Mouse (Mus musculus) MEL (cell line): ENCODE data around the gene Jmjd1c. TPM values are rescaled to one million over a fixed set of nuclear protein-coding genes. Genes with fewer than 3 reads are reported as not detected.

Source experiments
- DNase-seq: peaks from one replicate; pipeline ENCODE4 v3.0.0; 2011; ENCODE audit warnings: low read depth, low spot score
- H3K27ac ChIP-seq: 2 replicates; pipeline ENCODE4 v1.5.1; 2012; ENCODE audit warnings: low read depth, mild to moderate bottlenecking, control low read depth, low read length, moderate library complexity; ENCODE audit not compliant: control insufficient read depth
- H3K27me3 ChIP-seq, 2 experiments: fragments of 150-350 bp in 1 of 2; sonication (generic) in 1 of 2; 2 replicates each; pipeline ENCODE4 v1.6.1; 2012; ENCODE audit warnings: low read length in 2 of 2, mild to moderate bottlenecking in 2 of 2, improper control_type of control experiment in 1 of 2, moderate library complexity in 1 of 2; ENCODE audit not compliant: insufficient read depth in 2 of 2, control insufficient read depth in 1 of 2
- H3K36me3 ChIP-seq, 2 experiments: 2 replicates each; pipeline ENCODE4 v1.6.1; 2012 to 2014; ENCODE audit warnings: low read length in 2 of 2, improper control_type of control experiment in 1 of 2, inconsistent platforms in 1 of 2, mild to moderate bottlenecking in 1 of 2; ENCODE audit not compliant: insufficient read depth in 2 of 2, control insufficient read depth in 1 of 2
- H3K4me1 ChIP-seq, 2 experiments: fragments of 150-350 bp in 1 of 2; sonication (generic) in 1 of 2; 2 replicates each; pipeline ENCODE4 v1.6.1; 2012; ENCODE audit warnings: low read length in 2 of 2, improper control_type of control experiment in 1 of 2, mild to moderate bottlenecking in 1 of 2; ENCODE audit not compliant: insufficient read depth in 2 of 2, control insufficient read depth in 1 of 2
- H3K4me3 ChIP-seq, 2 experiments: fragments of 150-350 bp in 1 of 2; sonication (generic) in 1 of 2; 2 replicates each; pipeline ENCODE4 v1.5.1; 2012; ENCODE audit warnings: low read depth in 2 of 2, low read length in 2 of 2, mild to moderate bottlenecking in 2 of 2, moderate library complexity in 2 of 2, control low read depth in 1 of 2, improper control_type of control experiment in 1 of 2; ENCODE audit not compliant: control insufficient read depth in 1 of 2, insufficient read depth in 1 of 2
- H3K79me2 ChIP-seq: 2 replicates; pipeline ENCODE4 v1.6.1; 2012; ENCODE audit warnings: mild to moderate bottlenecking, low read length, moderate library complexity; ENCODE audit not compliant: control insufficient read depth, poor library complexity, insufficient read depth
- H3K9ac ChIP-seq: 2 replicates; pipeline ENCODE4 v1.6.1; 2012; ENCODE audit warnings: low read depth, mild to moderate bottlenecking, control low read depth, low read length, moderate library complexity; ENCODE audit not compliant: control insufficient read depth, poor library complexity, severe bottlenecking
- H3K9me3 ChIP-seq: fragments of 150-350 bp; sonication (generic); replicated peaks from 2 replicates; pipeline ENCODE4 v1.6.1; 2012; ENCODE audit warnings: mild to moderate bottlenecking, low read length, improper control_type of control experiment, moderate library complexity; ENCODE audit not compliant: insufficient read depth
- BHLHE40 ChIP-seq: IDR thresholded peaks from 2 replicates; pipeline ENCODE4 v1.6.1; 2012; ENCODE audit warnings: low read depth, mild to moderate bottlenecking, inconsistent platforms, low read length, improper control_type of control experiment, borderline replicate concordance
- CHD1 ChIP-seq: IDR thresholded peaks from 2 replicates; pipeline ENCODE4 v1.6.1; 2012; ENCODE audit warnings: low read depth, mild to moderate bottlenecking, inconsistent platforms, low read length, improper control_type of control experiment
- CTCF ChIP-seq, 3 experiments: IDR thresholded peaks in 2 of 3; conservative IDR thresholded peaks in 1 of 3; 2 replicates each; pipeline ENCODE4 v1.5.1; 2011 to 2012; ENCODE audit warnings: low read length in 3 of 3, low read depth in 2 of 3, mild to moderate bottlenecking in 2 of 3, improper control_type of control experiment in 1 of 3, inconsistent platforms in 1 of 3, mixed read lengths in 1 of 3, moderate library complexity in 1 of 3; ENCODE audit not compliant: control insufficient read depth in 1 of 3, insufficient read depth in 1 of 3, poor library complexity in 1 of 3, severe bottlenecking in 1 of 3
- ELF1 ChIP-seq: IDR thresholded peaks from 2 replicates; pipeline ENCODE4 v1.6.1; 2014; ENCODE audit warnings: low read depth, mild to moderate bottlenecking, inconsistent platforms, low read length, improper control_type of control experiment, moderate library complexity
- GABPA ChIP-seq: IDR thresholded peaks from 2 replicates; pipeline ENCODE4 v1.6.1; 2012; ENCODE audit warnings: low read depth, mild to moderate bottlenecking, inconsistent platforms, low read length, improper control_type of control experiment, moderate library complexity
- GATA1 ChIP-seq: IDR thresholded peaks from 2 replicates; pipeline ENCODE4 v1.6.1; 2011; ENCODE audit warnings: low read depth, low read length, improper control_type of control experiment
- HCFC1 ChIP-seq: IDR thresholded peaks from 2 replicates; pipeline ENCODE4 v1.6.1; 2012; ENCODE audit warnings: low read depth, mild to moderate bottlenecking, inconsistent platforms, low read length, improper control_type of control experiment, moderate library complexity
- JUND ChIP-seq: IDR thresholded peaks from 2 replicates; pipeline ENCODE4 v1.6.1; 2011; ENCODE audit warnings: low read depth, mild to moderate bottlenecking, improper control_type of control experiment, low read length
- MAZ ChIP-seq: IDR thresholded peaks from 2 replicates; pipeline ENCODE4 v1.6.1; 2012; ENCODE audit warnings: low read depth, mild to moderate bottlenecking, inconsistent platforms, low read length, improper control_type of control experiment
- MEF2A ChIP-seq: IDR thresholded peaks from 2 replicates; pipeline ENCODE4 v1.6.1; 2014; ENCODE audit warnings: low read depth, mild to moderate bottlenecking, inconsistent platforms, low read length, improper control_type of control experiment; ENCODE audit not compliant: poor library complexity, insufficient replicate concordance, severe bottlenecking; ENCODE audit errors: extremely low read depth
- MXI1 ChIP-seq: IDR thresholded peaks from 2 replicates; pipeline ENCODE4 v1.6.1; 2011; ENCODE audit warnings: mild to moderate bottlenecking, low read depth, low read length, improper control_type of control experiment
- MYB ChIP-seq: IDR thresholded peaks from 2 replicates; pipeline ENCODE4 v1.6.1; 2011; ENCODE audit warnings: mild to moderate bottlenecking, low read depth, low read length, improper control_type of control experiment
- MYC ChIP-seq: IDR thresholded peaks from 2 replicates; pipeline ENCODE4 v1.6.1; 2011; ENCODE audit warnings: low read depth, mild to moderate bottlenecking, low read length, improper control_type of control experiment, moderate library complexity
- RAD21 ChIP-seq: IDR thresholded peaks from 2 replicates; pipeline ENCODE4 v1.6.1; 2011; ENCODE audit warnings: mild to moderate bottlenecking, low read depth, low read length, improper control_type of control experiment
- TBP ChIP-seq: IDR thresholded peaks from 2 replicates; pipeline ENCODE4 v1.8.0; 2011; ENCODE audit warnings: low read depth, low read length, improper control_type of control experiment
- TCF12 ChIP-seq: IDR thresholded peaks from 2 replicates; pipeline ENCODE4 v1.6.1; 2014; ENCODE audit warnings: low read depth, mild to moderate bottlenecking, inconsistent platforms, low read length, improper control_type of control experiment, moderate library complexity
- ZC3H11A ChIP-seq: IDR thresholded peaks from 2 replicates; pipeline ENCODE4 v1.6.1; 2012; ENCODE audit warnings: low read depth, mild to moderate bottlenecking, inconsistent platforms, low read length, improper control_type of control experiment
- ZKSCAN1 ChIP-seq: IDR thresholded peaks from 2 replicates; pipeline ENCODE4 v1.6.1; 2012; ENCODE audit warnings: low read depth, mild to moderate bottlenecking, inconsistent platforms, low read length, improper control_type of control experiment, moderate library complexity
- ZMIZ1 ChIP-seq: IDR thresholded peaks from 2 replicates; pipeline ENCODE4 v1.6.1; 2012; ENCODE audit warnings: low read depth, mild to moderate bottlenecking, inconsistent platforms, low read length, improper control_type of control experiment, moderate library complexity
- ZNF384 ChIP-seq: IDR thresholded peaks from 2 replicates; pipeline ENCODE4 v1.6.1; 2012; ENCODE audit warnings: low read depth, mild to moderate bottlenecking, inconsistent platforms, low read length, improper control_type of control experiment
- polyA plus RNA-seq, 2 experiments: library from polyadenylated mRNA; stranded (reverse) in 1 of 2; unstranded in 1 of 2; fragments of >175 nt in 1 of 2; fragments of >200 nt in 1 of 2; gene quantifications; 2 replicates each; pipeline versions ENCODE4 v1.2.1 to v1.2.4; 2012; ENCODE audit warnings: low replicate concordance in 2 of 2, low read depth in 1 of 2; ENCODE audit not compliant: insufficient read length in 2 of 2, insufficient read depth in 1 of 2, missing spikeins in 1 of 2
- total RNA-seq: library from RNA; depleted of rRNA; stranded (reverse); fragments of 300-350 nt; gene quantifications from 2 replicates; pipeline ENCODE4 v1.2.3, GENCODE M21; 2012

Jmjd1c gene
- total and polyA plus RNA-seq, 3 experiments: 10.6 to 62.3 (median 15.2) TPM

DNA sequence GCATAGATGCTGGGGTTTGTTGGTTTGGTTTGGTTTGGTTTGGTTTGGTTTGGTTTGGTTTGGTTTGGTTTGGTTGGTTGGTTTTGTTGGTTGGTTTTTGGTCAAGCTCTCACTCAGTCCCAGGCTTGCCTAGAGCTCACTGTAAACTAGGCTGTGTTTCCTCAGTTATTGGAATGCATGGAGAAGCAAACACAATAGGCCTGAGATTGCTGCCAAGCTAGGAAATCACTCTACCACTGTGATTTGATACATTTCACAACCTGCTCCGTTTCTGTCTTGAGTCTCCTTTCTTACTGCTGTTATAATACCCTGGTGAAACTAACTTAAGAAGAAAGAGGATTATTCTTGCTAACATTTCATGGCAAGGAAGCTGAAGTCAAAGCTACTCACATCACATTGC, 117.8 kb downstream of the Jmjd1c start:
- H3K27me3 ChIP-seq: no peaks in the 10 kb centered on the region
- H3K79me2 ChIP-seq: peaks cover 32% of the 10 kb centered on the region
- H3K9me3 ChIP-seq: no peaks in the 10 kb centered on the region
- H3K4me3 ChIP-seq: no peak overlapping the region
- H3K27ac ChIP-seq: no peak overlapping the region
- DNase-seq: no peak
- TF ChIP-seq ZMIZ1 (no peak), ELF1 (no peak), CTCF (IDR thresholded peaks at IDR 0.05 in 2 of 3, conservative IDR thresholded peaks at IDR 0.05 in 1 of 3; ENCODE audit: control insufficient read depth in 1 of 3, insufficient read depth in 1 of 3, low read depth in 2 of 3, low read length in 3 of 3, poor library complexity in 1 of 3, severe bottlenecking in 1 of 3) (no peak), ZC3H11A (no peak), TBP (no peak), GATA1 (no peak), MAZ (no peak), JUND (no peak), MEF2A (no peak), RAD21 (no peak), GABPA (no peak), MXI1 (no peak), ZKSCAN1 (no peak), MYC (no peak), TCF12 (no peak), BHLHE40 (no peak), CHD1 (no peak)
- TF ChIP-seq, all 39 proteins: peak for 0
- H3K36me3 ChIP-seq: peaks cover 0 to 15% of the 10 kb centered on the region in 2 experiments; a peak in 2 of 4 replicates
- H3K9ac ChIP-seq: no peak overlapping the region
- peaks cover 3 to 5% of the 10 kb centered on the region in 2 experiments; a peak in 2 of 4 replicates for H3K4me1 ChIP-seq

DNA sequence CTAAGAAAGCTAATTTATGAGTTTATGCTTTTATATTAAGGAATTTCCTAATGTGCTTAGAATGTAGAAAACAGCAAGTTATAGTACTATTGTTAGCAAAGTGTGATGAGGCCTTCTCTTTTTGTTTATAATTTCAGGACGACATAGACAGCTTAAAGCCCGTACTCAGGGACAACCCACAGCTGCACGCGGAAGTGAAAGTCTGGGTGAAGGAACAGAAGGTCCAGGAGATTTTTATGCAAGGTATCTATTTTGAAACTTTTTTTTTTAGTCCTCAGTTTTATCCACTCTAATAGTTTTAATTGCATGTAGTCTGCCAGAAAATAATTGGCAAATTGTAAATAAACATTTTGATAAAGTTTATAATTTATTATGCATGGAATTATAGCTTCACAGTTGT, 119.2 kb downstream of the Jmjd1c start:
- Histone ChIP-seq H3K36me3 (peaks cover 0 to 22% of the 10 kb centered on the region in 2 experiments; a peak in 2 of 4 replicates), H3K79me2 (peaks cover 25% of the 10 kb centered on the region), H3K27ac (no peak overlapping the region), H3K4me1 (peaks cover under 1 to 2% of the 10 kb centered on the region in 2 experiments; a peak in 2 of 4 replicates), H3K9me3 (no peaks in the 10 kb centered on the region), H3K27me3 (no peaks in the 10 kb centered on the region), H3K9ac (no peak overlapping the region), H3K4me3 (no peak overlapping the region)
- DNase-seq: no peak
- TF ChIP-seq ZNF384: no peak
- no peak for TF ChIP-seq HCFC1
- TF ChIP-seq MYB: no peak
